Mouse (Mus musculus) megakaryocyte, embryonic 14.5 days (primary cell): ENCODE measurements around the gene Dot1l. TPM values are rescaled to one million over a fixed set of nuclear protein-coding genes. Genes with fewer than 3 reads are reported as not detected.
"Not testable (repeated sequence)": the region's sequence is repeated elsewhere in the genome, so short reads cannot be mapped to it uniquely, and the experiment has no call there.

Experiments used
- H3K27me3 ChIP-seq: replicated peaks from 2 replicates; pipeline ENCODE3; 2012; ENCODE audit warnings: inconsistent platforms
- H3K36me3 ChIP-seq: replicated peaks from 2 replicates; pipeline ENCODE3; 2012; ENCODE audit warnings: low read length, inconsistent platforms, mixed read lengths
- H3K4me1 ChIP-seq: 2 replicates; pipeline ENCODE4 v1.6.1; 2012; ENCODE audit warnings: inconsistent platforms
- H3K4me3 ChIP-seq: replicated peaks from 2 replicates; pipeline ENCODE3; 2012; ENCODE audit warnings: moderate library complexity, mild to moderate bottlenecking, inconsistent platforms
- H3K9me3 ChIP-seq: 2 replicates; pipeline ENCODE4 v1.6.1; 2012; ENCODE audit warnings: inconsistent platforms
- FLI1 ChIP-seq: IDR thresholded peaks from 2 replicates; pipeline ENCODE4 v1.6.1; 2012; ENCODE audit warnings: low read length, inconsistent platforms, mixed read lengths
- GATA1 ChIP-seq: IDR thresholded peaks from 3 replicates; pipeline ENCODE4 v1.6.1; 2012; ENCODE audit warnings: mixed read lengths, low read length, inconsistent platforms, borderline replicate concordance
- polyA plus RNA-seq: library from polyadenylated mRNA; stranded (reverse); fragments of >175 nt; gene quantifications from 2 replicates; pipeline ENCODE4 v1.2.3, GENCODE M21; 2012; ENCODE audit warnings: low replicate concordance; ENCODE audit not compliant: insufficient read depth

Dot1l gene
- polyA plus RNA-seq, 1 experiment, result 35.3 TPM

GRCm38 (mm10) chr10:80806341-80807056, 51.5 kb downstream of the Dot1l start:
- H3K4me1 ChIP-seq, result peaks cover 56% of the 10 kb centered on the region
- H3K9me3 ChIP-seq, result no peaks in the 10 kb centered on the region
- H3K36me3 ChIP-seq, result peaks cover 57% of the 10 kb centered on the region
- H3K4me3 ChIP-seq, result peak overlapping the region; percentile 90
- TF ChIP-seq GATA1 (no peak), FLI1 (no peak)
- H3K27me3 ChIP-seq, result peaks cover 29% of the 10 kb centered on the region

GRCm38 (mm10) chr10:80807057-80807627, 52.1 kb downstream of the Dot1l start:
- Histone ChIP-seq H3K9me3 (no peaks in the 10 kb centered on the region), H3K4me3 (peak overlapping the region; percentile 90), H3K4me1 (peaks cover 56% of the 10 kb centered on the region), H3K27me3 (peaks cover 33% of the 10 kb centered on the region), H3K36me3 (peaks cover 51% of the 10 kb centered on the region)
- TF ChIP-seq FLI1 (no peak), GATA1 (no peak)

- Histone ChIP-seq H3K9me3 (no peaks in the 10 kb centered on the region), H3K4me3 (peak overlapping the region; percentile 64), H3K36me3 (peaks cover 39% of the 10 kb centered on the region), H3K4me1 (peaks cover 65% of the 10 kb centered on the region), H3K27me3 (peaks cover 43% of the 10 kb centered on the region)
- no peak for TF ChIP-seq FLI1
- TF ChIP-seq GATA1, result no peak
These were observed 53.3 kb downstream of the Dot1l start for GRCm38 (mm10) chr10:80808099-80808984.

- H3K4me3 ChIP-seq, result peak overlapping the region; percentile 64
- TF ChIP-seq FLI1 (no peak), GATA1 (no peak)
- peaks cover 31% of the 10 kb centered on the region for H3K36me3 ChIP-seq
- H3K27me3 ChIP-seq, result peaks cover 47% of the 10 kb centered on the region
- peaks cover 68% of the 10 kb centered on the region for H3K4me1 ChIP-seq
- H3K9me3 ChIP-seq, result no peaks in the 10 kb centered on the region
These were observed 54.1 kb downstream of the Dot1l start for GRCm38 (mm10) chr10:80808985-80809632.

GRCm38 (mm10) chr10:80810084-80810483, 55.1 kb downstream of the Dot1l start:
- peak overlapping the region; percentile 67 for H3K4me3 ChIP-seq
- H3K4me1 ChIP-seq, result peaks cover 71% of the 10 kb centered on the region
- TF ChIP-seq GATA1 (no peak), FLI1 (no peak)
- H3K27me3 ChIP-seq, result peaks cover 49% of the 10 kb centered on the region
- H3K36me3 ChIP-seq, result peaks cover 21% of the 10 kb centered on the region
- no peaks in the 10 kb centered on the region for H3K9me3 ChIP-seq

GRCm38 (mm10) chr10:80812391-80813041, 57.5 kb downstream of the Dot1l start:
- TF ChIP-seq GATA1 (no peak), FLI1 (no peak)
- peaks cover 49% of the 10 kb centered on the region for H3K27me3 ChIP-seq
- peaks cover 48% of the 10 kb centered on the region for H3K4me1 ChIP-seq
- no peaks in the 10 kb centered on the region for H3K9me3 ChIP-seq
- no peaks in the 10 kb centered on the region for H3K36me3 ChIP-seq
- H3K4me3 ChIP-seq, result no peak overlapping the region

- no peaks in the 10 kb centered on the region for H3K9me3 ChIP-seq
- H3K27me3 ChIP-seq, result peaks cover 44% of the 10 kb centered on the region
- peaks cover 42% of the 10 kb centered on the region for H3K4me1 ChIP-seq
- peak within 1 kb of the TSS; percentile 1 for H3K4me3 ChIP-seq
- TF ChIP-seq GATA1 (no peak), FLI1 (no peak)
- no peaks in the 10 kb centered on the region for H3K36me3 ChIP-seq
These were observed 58.4 kb downstream of the Dot1l start, which contains the start of gene Jsrp1 for GRCm38 (mm10) chr10:80813366-80813765. TSS of gene Jsrp1 (minus strand) at chr10:80813498.

GRCm38 (mm10) chr10:80814800-80815199, 59.8 kb downstream of the Dot1l start:
- no peak overlapping the region for H3K4me3 ChIP-seq
- TF ChIP-seq GATA1 (no peak), FLI1 (no peak)
- peaks cover 31% of the 10 kb centered on the region for H3K27me3 ChIP-seq
- H3K36me3 ChIP-seq, result no peaks in the 10 kb centered on the region
- H3K9me3 ChIP-seq, result no peaks in the 10 kb centered on the region
- H3K4me1 ChIP-seq, result peaks cover 45% of the 10 kb centered on the region

- peaks cover 21% of the 10 kb centered on the region for H3K27me3 ChIP-seq
- H3K4me3 ChIP-seq, H3K36me3 ChIP-seq, H3K9me3 ChIP-seq: not testable (repeated sequence)
- H3K4me1 ChIP-seq, result peaks cover 34% of the 10 kb centered on the region
These were observed 61.3 kb downstream of the Dot1l start for GRCm38 (mm10) chr10:80816303-80816702.
